Mouse (Mus musculus): Measurements from ENCODE around the gene Cdkn2d.

Cdkn2d gene

DNA sequence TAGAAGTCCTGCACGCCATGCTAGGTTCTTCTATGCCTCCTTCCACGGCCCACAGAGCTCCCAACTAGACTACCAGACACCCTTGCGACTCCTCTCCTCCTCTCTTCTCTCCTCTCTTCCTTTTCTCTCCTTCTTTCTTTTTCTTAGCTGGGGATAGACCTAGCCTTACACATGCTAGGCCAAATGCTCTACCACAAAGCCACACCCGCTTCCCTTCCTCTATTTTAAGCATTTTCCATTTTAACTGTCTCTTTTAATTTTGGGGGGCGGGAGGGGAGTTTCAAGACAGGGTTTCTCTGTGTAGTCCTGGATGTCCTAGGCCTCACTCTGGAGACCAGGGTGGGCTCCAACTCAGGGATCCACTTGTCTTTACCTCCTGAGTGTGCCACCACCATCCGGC lies 27.6 kb upstream of the Cdkn2d start:
- no peak for DNase-seq (ENCODE audit: low read depth, low spot score)

DNA sequence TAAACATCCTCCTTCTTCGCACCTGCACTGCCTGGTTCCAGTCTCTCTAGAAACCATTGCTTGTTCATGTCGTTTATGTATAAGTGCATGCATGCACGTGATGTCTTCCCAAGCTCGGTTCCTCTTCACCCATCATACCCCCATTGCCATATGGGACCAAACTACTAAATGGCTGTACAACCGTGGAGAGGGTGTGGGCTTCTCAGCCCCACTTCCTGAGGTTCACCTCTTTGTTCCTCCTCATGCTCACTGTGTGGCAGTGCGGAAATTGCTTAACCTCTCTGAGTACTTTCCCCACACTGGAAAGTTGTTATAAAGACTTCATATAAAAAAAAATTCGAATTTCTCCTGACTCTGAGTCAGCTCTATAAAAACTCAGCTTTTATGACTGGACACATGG lies 25.5 kb upstream of the Cdkn2d start:
- DNase-seq (ENCODE audit: low read depth, low spot score) = no peak

DNA sequence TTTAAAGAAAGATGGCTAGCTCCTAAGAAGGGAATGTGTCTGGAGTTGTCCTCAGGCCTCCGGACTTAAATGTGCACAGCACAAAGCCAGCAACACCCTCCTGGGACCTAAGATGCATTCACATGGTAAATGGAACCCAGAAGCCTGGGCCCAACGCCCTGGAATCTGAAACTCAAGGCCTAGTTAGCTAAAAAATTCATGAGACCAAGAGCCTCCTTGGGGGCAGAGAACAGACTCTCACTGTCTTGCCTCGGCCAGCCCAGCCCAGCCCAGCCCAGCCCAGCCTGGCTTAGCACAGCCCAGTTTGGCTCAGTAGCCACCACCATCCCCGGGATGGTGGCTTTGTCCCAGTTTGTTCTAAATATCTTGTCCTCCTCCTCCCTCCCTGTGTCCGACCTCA lies 24.2 kb upstream of the Cdkn2d start:
- DNase-seq (ENCODE audit: low read depth, low spot score) = no peak

DNA sequence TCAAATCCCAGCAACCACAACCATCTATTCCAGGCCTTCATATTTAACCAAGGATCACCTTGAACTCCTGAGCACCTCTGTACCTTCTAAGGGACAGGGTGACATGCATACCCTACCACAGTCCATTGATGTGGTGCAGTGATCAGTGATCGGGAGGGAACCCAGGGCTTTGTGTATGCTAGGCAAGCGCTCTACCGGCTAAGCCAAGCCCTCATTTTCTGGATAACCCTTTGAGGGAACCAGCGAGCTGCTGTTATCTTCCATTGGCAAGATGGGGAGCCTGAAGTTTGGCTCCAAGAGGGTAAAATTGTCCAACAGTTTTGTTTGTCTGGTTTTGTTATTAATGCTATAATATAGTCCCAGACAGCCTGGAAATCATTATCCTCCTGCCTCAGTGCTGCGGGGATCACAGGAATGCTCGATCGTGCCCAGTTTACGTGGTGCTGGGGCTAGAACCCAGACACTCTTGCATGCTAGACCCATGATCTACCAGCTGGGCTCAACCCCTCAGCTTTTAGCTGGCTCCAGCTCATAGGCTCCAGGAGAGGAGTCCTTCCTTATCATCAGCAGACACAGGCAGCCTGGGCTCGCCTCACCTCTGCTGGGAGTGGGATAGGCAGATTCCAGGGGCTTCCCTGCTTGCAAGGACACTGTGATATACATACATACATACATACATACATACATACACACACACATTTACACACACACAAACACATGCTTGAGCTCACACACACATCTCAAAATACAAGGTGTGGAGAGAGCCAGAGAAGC lies 23.3 kb upstream of the Cdkn2d start:
- DNase-seq (ENCODE audit: low read depth, low spot score) = no peak

DNA sequence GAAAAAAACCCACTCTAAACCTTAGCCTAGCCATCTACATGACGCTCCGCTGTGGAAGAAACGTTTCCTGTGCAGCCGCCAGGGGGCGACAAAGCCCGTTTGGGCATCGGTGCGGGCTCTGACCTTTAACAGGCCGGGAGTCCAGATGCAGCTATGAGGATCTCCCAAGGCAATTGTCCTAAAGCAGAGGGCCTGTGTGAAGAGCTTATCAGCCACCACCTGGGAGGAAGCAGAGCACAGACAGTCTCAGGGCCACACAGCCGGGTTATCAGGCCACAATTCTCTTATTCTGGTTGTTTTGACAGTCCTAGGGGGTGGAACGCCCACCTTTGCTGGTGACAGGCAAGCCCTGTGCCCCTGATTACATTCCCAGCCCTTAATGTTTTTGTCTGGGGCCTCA lies 22.2 kb upstream of the Cdkn2d start:
- DNase-seq (ENCODE audit: low read depth, low spot score) = peak; percentile 76

DNA sequence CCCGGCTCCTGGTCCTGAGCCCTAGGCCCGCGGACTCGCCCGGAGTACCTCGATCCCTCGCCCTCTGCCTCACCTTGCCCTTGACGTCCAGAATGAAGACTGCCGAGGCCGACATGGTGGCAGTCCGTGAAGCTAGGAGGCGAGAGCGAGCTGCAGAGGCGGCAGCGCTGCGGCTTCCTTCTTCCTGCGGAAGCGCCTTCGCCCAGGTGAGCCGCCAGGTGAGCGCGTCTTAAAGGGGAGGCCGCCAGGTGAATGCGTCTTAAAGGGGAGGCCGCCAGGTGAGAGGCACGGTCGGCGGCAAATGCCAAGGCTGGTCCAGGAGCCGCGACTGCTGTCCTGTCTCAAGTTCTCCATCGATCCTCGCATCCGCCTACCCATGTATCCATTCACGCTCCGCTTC lies 20.9 kb upstream of the Cdkn2d start, which contains the start of gene Ap1m2:
Gene Ap1m2, minus strand, starts transcription at position 204 of the 400 bp plus-strand sequence.
- DNase-seq (ENCODE audit: low read depth, low spot score) = no peak

DNA sequence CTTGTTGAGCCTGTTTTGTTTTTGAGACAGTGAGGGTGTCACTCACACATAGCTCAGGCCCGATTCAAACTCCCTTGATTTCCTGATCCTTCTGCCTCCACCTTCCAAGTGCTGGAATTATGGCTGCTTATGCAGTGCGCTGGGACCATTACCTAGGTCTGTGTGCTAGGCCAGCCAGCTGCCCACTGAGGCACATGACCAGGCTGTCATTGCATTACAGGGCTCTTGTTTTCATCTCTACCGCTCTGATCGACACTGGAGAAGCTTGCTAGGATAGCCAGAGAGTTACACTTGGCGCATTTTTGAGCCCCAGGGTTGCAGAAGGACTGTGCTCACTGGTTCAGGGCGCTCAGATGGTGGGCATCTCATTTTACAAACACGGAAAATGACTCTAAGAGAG lies 20.5 kb upstream of the Cdkn2d start:
- no peak for DNase-seq (ENCODE audit: low read depth, low spot score)

DNA sequence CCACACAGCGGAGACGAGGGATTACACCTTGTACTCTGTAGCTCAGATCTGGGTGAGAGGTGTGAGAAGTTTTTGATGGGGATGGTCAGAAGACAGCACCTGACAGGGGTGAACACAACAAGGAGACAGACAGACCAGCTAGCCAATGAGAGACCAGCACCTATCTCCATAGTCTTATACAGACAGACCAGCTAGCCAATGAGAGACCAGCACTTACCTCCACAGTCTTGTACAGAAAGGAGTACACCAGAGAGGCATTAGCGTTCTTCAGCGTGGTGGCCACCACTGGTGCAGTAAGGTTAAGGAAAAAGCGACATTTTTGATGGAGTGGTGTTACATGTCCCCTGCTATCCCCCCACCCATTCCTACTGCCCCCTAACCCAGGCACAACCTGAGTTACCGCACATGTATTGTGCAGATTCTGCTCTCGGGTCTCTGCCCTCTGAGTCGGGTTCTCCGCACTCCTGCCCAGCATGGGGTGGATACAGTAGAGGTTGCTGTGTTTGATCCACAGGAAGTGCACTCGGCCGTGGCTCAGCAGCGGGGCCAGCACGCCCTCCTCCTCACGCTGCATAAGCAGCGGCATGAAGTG lies 18.0 kb upstream of the Cdkn2d start:
- peak; percentile 90 for DNase-seq (ENCODE audit: low read depth, low spot score)

DNA sequence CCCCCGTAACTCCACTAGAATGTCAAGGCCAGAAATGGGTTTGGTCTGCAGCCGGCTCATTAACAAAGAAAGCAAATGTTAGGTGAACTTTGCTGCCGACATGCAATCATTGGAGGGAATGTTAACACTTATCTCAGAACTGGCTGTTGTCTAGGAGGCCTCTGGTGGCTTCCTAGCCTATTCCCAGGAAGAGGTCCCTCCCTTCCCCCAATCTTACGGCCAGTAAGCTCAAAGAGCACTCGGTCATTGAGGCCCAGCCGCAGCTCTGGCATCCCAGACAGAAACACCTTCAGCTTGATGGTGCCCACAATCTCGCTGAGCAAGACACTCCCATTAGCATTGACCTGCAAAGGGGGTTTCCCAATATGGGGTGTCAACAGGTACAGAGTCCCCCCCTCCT lies 13.9 kb upstream of the Cdkn2d start:
- DNase-seq (ENCODE audit: low read depth, low spot score) = no peak

DNA sequence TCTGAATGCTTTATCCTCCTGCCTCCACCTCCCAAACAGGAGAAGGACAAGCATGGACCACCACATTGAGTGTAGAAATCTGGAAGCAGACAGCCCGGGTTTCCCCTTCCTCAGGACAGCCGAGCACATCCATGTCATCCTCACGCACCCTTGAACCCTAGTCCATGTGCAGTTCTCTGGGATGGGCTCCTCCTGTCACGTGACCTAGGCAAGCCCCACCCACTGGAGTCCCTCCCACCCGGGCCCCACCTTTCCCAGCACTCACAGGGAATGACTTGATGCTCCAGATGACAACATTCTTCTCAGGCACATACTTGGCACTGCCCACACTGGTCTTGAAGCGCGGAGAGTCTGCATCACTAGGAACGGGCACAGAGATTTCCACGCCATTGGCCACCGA lies 7.8 kb upstream of the Cdkn2d start:
- no peak for DNase-seq (ENCODE audit: low read depth, low spot score)

DNA sequence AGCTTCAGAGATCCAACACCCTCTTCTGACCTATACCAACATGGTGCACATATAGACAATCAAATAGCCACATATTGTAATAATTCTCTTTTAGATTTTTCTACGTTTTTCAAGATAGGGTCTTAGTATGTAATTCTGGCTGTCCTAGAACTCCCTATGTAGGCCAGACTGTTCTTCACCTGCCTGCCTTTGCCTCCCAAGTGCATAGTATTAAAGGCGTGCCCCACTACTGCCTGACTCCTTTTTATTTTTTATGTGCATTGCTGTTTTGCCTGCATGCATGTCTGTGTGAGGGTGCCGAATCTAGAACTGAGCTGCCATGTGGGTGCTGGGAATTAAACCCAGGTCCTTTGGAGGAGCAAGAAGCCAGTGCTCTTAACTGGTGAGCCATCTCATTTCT lies 1.1 kb upstream of the Cdkn2d start:
- peak; percentile 21 for DNase-seq (ENCODE audit: low read depth, low spot score)

DNA sequence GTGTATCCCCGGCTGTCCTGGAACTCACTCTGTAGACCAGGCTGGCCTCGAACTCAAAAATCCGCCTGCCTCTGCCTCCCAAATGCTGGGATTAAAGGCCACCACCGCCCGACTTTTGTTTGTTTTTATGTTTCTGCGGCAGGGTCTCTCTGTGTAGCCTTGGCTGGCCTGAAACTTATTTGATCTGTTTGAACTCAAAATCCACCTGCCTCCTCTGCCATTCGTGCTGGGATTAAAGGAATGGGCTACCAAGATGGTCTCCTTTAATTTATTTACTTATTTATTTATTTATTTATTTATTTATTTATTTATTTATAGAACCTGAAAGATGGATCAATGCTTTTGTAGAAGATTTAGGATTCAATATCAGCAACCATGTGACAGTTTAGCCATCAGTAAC lies 661 bp upstream of the Cdkn2d start:
- DNase-seq (ENCODE audit: low read depth, low spot score) = peak; percentile 12

DNA sequence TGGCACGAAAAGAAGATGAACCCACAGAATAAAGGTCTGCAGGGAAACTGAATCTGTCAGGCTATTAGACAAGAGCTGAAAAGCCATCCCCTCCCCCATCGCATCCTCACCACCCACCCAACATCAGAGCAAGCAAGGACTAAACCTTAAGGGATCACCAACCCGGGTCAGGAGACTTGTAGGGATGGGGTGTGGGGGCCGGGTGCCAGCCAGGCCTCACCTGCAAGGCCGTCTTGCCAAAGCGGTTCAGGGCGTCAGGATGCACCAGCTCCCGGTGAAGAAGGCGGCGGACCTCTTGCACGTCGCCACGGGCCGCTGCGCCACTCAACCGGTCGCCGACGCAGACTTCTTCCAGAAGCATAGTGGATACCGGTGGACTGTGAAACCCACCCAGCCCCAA lies 618 bp downstream of the Cdkn2d start:
- DNase-seq (ENCODE audit: low read depth, low spot score) = no peak

DNA sequence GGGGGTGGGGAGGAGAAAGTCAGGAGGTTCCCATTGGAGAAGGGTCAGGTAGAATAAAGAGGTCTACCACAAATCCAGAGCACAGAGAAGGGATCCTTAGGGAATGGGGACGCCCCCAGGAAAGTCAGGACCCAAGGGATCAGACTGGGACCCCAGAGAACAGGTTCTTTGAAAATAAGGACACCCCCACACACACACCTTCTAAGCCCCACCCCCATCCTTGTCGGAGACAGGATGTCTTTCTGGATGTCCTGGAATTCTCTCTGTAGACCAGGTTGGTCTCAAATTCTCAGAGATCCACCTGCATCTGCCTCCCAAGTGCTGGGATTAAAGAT lies 1.9 kb downstream of the Cdkn2d start:
- DNase-seq (ENCODE audit: low read depth, low spot score) = no peak

DNA sequence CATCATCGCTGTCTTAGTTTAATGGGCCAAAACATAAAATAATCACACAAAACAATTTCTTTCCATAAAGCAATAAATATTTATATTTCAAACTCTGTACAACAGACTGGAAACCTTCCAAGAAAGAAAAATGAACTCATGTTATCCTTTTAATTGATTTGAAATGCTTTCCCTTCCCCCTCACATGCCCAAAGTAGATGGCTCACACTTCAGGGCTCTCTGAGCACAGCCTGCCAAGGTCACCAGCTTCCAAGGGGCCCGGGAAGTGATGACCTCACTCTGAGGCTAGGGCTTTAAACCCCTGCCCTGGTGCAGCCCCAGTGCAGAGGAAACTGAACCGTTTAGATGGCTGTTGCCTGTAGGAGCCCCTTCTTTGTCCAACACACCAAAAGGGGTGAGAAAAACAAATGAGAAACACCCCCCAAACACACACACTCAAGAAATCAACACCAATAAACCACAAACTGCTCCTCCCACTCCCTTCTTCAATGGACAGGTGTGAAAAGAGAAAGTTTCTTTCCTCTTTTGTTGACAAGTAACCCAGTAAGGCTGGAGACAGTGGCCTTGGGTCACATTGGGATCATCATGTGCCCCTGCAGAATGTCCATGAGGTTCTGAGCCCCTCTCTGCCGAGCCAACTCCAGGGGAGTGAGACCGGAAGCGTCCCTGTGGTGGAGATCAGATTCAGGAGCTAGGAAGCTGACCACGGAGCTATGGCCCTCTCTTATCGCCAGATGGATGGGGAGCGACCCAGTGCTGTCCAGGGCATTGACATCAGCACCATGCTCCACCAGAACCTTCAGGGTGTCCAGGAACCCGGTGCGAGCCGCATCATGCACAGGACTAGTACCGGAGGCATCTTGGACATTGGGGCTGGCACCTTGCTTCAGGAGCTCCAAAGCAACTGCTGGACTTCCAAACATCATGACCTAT lies 2.5 kb downstream of the Cdkn2d start:
- DNase-seq (ENCODE audit: low read depth, low spot score) = peak; percentile 19

DNA sequence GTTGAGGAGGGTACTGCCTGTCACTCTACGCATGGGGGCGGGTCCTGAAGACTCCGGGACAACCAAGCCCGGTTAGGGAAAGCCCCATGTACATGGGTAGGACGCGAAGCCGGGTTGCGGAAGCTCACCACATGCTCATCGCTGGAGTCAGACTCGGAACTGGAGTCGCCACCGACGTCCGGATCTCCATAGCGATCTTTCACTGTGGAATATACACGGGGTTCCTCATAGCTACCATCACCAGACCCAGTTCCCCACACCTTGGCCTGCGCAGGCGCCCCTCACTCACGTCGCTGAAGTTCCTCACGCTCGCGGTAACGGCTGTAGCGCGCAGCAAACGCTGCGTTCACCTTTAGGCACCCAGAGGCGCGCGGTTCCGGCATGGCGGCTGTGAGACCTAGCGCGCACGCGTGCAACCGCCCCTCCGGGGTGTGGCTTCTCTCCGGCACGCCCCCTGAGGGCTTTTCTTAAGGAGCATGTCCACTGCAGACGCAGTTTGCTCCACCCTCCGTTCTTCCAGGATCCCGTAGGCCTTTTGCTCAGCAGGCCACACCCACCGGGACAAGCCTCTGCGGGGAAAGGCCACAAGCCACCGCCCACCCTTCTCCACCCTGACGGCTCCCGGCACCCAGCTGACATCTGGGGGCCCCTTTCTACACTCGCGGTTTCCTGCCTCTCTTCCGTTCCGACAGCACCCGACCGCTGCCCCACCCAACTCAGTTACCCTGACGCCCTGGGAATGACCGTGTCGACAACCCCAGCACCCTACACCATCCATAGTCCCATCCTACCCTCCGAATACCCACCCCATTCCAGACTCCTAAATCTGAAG lies 3.4 kb downstream of the Cdkn2d start, which contains the start of gene Kri1:
Gene Kri1, minus strand, starts transcription at position 399 of the 832 bp plus-strand sequence.
- DNase-seq (ENCODE audit: low read depth, low spot score) = peak; percentile 90

DNA sequence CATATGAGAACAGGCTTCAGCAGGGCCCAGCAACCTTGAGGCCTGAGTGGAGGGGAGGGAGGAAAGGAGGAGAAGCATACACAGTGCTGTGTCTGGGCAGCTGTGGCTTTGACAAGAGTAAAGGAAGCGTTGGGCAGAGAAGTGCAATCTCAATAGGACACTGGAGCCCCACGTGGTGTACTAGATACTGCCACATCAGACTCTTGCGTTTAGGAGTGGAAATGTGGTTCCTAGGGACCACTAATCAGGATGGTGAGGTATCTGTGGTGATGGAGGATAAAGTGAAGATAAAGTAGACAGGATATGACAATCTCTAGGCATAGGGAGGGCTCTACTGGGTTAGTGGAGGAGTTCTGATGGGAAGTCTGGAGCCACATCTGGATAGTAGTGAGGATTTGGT lies 4.5 kb downstream of the Cdkn2d start:
- DNase-seq (ENCODE audit: low read depth, low spot score) = no peak

DNA sequence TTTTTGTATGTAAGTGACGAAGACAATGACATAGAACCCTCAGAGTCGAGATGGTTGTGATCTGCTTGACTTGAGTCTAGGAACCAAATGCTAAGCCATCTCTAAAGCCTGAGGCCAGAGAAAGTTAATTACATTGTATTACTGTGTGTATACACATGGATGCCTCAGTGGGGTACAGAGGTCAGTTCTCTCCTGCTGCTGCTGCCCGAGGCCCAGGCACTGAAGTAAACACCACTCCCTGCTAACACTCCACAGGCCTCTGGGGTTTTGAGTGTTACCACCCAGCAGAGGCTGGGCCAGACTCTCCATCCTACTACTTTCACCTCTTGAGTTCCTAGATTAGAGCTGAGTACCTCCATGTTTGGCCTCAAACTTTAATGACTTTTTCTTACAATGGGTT lies 7.2 kb downstream of the Cdkn2d start:
- DNase-seq (ENCODE audit: low read depth, low spot score) = no peak

DNA sequence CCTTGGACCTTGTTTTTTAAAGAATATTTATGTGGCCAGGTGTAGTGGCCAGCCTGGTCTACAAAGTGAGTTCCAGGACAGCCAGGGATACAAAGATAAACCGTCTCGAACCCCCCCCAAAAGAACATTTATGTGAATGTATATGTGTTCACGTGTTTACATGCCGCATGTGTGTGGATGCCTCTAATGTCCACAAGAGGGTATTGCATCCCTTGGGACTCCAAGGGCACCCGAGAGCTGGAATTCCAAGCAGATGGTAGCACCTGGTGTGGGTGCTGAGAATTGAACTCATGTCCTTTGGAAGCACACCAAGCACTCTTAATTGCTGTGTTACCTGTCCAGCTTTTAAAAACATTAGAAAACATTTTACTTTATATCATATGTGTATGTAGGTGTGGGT lies 7.6 kb downstream of the Cdkn2d start:
- no peak for DNase-seq (ENCODE audit: low read depth, low spot score)

DNA sequence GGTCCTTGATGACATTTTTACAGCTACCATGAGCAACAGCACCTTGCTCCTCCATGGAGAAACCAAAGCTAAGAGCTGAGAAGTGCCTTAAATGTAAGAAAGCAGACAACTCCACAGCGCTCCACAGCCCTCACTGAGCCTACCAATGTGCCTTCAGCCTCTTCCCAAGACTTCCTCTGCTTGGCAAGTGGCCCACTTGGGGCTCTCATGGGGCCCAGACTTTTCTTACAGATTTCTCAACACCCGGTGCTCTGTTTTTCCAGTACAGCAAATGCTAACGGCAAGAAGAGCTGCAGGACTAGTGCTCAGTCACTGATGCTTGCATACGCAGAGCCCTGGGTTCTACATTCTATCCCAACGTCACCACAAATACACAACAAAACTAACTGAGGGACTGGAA lies 13.4 kb downstream of the Cdkn2d start:
- DNase-seq (ENCODE audit: low read depth, low spot score) = no peak

DNA sequence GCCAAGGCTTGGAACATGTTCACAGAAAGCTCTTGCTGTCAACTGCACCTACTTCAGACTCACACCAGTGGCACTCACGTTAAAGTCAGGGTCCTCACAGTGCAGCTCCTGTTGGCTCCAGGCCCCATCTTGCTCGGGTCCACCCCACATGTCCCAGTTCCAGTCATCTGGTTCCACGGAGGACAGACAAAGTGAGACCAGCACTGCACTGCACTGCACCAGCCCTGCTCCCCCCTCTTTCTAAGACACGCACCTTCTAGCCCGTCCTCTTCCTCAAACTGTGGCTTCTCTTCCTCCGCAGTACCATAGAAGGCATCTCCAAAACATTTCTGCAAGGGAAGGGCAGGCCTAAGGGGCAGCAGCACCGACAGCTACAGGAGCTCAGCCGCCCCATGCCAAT lies 14.9 kb downstream of the Cdkn2d start:
- DNase-seq (ENCODE audit: low read depth, low spot score) = no peak

DNA sequence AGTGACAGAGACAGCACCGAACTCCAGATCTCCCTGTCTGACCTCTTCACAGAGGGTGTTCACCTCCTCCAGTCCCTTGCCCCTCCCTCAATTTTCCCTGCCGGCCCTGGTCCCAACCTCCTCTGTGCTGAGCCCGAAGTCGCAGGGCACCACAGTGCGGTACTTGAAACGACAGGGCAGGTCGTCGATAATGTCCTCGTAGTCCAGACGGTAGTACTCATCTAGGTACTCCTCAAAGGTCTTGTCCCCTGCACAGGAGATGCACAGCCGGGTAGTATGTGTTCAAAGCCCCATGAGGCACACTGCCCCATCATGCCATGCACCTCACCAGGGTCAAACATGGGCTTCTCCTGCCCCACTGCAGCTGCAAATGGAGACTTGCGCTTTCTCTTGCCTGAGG lies 15.5 kb downstream of the Cdkn2d start:
- no peak for DNase-seq (ENCODE audit: low read depth, low spot score)

Measured in A20 (cell line).